Mouse (Mus musculus) megakaryocyte, embryonic 14.5 days (primary cell): ENCODE results near the gene Ift27. TPM values are rescaled to one million over a fixed set of nuclear protein-coding genes. Genes with fewer than 3 reads are reported as not detected.
A peak's percentile ranks its signal among the peaks of the same experiment; 100 is the strongest.

ENCODE experiments used
- H3K27me3 ChIP-seq: replicated peaks from 2 replicates; pipeline ENCODE3; 2012; ENCODE audit warnings: inconsistent platforms
- H3K36me3 ChIP-seq: replicated peaks from 2 replicates; pipeline ENCODE3; 2012; ENCODE audit warnings: low read length, inconsistent platforms, mixed read lengths
- H3K4me1 ChIP-seq: 2 replicates; pipeline ENCODE4 v1.6.1; 2012; ENCODE audit warnings: inconsistent platforms
- H3K4me3 ChIP-seq: replicated peaks from 2 replicates; pipeline ENCODE3; 2012; ENCODE audit warnings: moderate library complexity, mild to moderate bottlenecking, inconsistent platforms
- H3K9me3 ChIP-seq: 2 replicates; pipeline ENCODE4 v1.6.1; 2012; ENCODE audit warnings: inconsistent platforms
- FLI1 ChIP-seq: IDR thresholded peaks from 2 replicates; pipeline ENCODE4 v1.6.1; 2012; ENCODE audit warnings: low read length, inconsistent platforms, mixed read lengths
- GATA1 ChIP-seq: IDR thresholded peaks from 3 replicates; pipeline ENCODE4 v1.6.1; 2012; ENCODE audit warnings: mixed read lengths, low read length, inconsistent platforms, borderline replicate concordance
- polyA plus RNA-seq: library from polyadenylated mRNA; stranded (reverse); fragments of >175 nt; gene quantifications from 2 replicates; pipeline ENCODE4 v1.2.3, GENCODE M21; 2012; ENCODE audit warnings: low replicate concordance; ENCODE audit not compliant: insufficient read depth

Ift27 gene
- 132 and 388 TPM in 2 replicates for polyA plus RNA-seq

DNA sequence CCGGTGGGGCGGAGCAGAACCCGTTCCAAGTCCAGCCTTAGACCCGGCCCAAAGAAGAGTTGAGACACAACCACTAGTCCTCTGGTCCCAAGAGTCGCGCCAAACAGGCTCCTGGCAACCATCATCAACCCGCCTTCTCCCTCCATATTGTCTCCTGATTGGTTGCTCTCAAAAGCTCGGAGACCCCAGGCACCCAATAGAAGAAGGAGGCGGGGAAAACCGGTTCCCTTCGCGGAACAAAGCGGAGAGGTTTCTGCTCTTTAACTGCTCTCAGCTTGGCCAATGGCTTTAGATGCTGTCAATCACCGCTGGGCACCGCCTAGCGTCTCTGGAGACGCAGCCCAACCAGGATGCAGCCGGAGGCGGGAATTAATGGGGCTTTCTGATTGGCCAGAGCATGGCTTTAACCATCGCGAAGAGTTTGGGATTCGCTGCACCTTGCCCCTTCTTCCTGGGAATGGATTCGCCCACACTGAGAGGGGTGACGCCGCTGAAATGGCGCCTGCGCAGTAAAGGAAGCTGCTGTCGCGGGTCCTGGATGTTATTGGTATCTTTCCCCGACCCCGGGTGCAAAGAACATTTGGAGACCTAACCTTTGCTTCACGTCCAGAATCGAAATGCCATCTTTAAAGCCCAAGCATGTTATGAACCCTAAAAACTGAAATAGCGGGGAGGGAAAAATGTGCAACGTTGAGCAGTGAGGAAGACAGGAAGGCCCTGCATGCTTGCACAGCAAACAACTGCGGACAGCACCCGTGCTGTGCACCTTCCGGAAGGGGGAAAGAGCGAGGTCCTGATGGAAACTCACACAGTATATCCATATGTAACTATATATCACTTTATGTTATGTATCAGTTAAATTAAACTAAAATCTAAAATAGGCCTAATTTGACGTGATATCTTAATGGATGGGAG, at the start of gene Ift27:
Ift27 (minus strand) TSS at position 136 of the 915 bp plus-strand sequence.
- TF ChIP-seq GATA1 (no peak), FLI1 (peak; percentile 31; the same call in 1 of the 2 replicates)
- peaks cover 91% of the 10 kb centered on the region for H3K4me1 ChIP-seq
- peaks cover 13% of the 10 kb centered on the region for H3K36me3 ChIP-seq
- no peaks in the 10 kb centered on the region for H3K9me3 ChIP-seq
- H3K27me3 ChIP-seq: no peaks in the 10 kb centered on the region
- H3K4me3 ChIP-seq: peak within 1 kb of the TSS; percentile 96

DNA sequence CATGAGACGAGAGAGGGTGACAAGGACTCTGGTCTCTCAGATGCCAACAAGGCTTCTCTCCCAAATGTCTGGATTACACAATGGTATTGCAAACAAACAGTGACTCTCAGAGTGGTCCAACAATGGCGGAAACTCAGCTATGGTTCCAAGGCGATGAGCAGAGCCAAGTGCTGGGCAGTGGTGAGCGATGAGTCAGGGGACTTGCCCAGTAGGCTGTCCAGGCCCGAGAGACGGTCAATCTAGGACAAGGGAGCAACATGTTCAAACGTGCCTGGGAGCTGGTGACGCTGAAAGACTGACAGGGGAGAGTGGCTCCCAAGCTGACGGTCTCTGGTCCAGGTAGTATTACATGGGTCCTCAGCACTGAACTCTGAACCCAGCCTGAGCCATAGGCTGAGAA, 41.4 kb upstream of the Ift27 start:
- no peak overlapping the region for H3K4me3 ChIP-seq
- TF ChIP-seq FLI1 (no peak), GATA1 (no peak)
- peaks cover 18% of the 10 kb centered on the region for H3K9me3 ChIP-seq
- H3K27me3 ChIP-seq: peaks cover 53% of the 10 kb centered on the region
- H3K4me1 ChIP-seq: peaks cover 5% of the 10 kb centered on the region; the same call in 1 of the 2 replicates
- H3K36me3 ChIP-seq: no peaks in the 10 kb centered on the region

GRCm38 (mm10) chr15:78211367-78211766, 37.5 kb upstream of the Ift27 start:
- no peak for TF ChIP-seq GATA1
- TF ChIP-seq FLI1: no peak
- Histone ChIP-seq H3K36me3 (no peaks in the 10 kb centered on the region), H3K9me3 (peaks cover 34% of the 10 kb centered on the region), H3K27me3 (peaks cover 53% of the 10 kb centered on the region), H3K4me3 (no peak overlapping the region), H3K4me1 (peaks cover 5% of the 10 kb centered on the region; the same call in 1 of the 2 replicates)

- H3K27me3 ChIP-seq: peaks cover 59% of the 10 kb centered on the region
- no peak overlapping the region for H3K4me3 ChIP-seq
- H3K4me1 ChIP-seq: peaks cover 10% of the 10 kb centered on the region
- TF ChIP-seq GATA1 (no peak), FLI1 (no peak)
- H3K36me3 ChIP-seq: no peaks in the 10 kb centered on the region
- peaks cover 33% of the 10 kb centered on the region for H3K9me3 ChIP-seq
Observed at GRCm38 (mm10) chr15:78210203-78210602, 36.3 kb upstream of the Ift27 start.

GRCm38 (mm10) chr15:78206312-78206711, 32.4 kb upstream of the Ift27 start, which contains the start of gene Pvalb:
TSS of gene Pvalb (minus strand) at chr15:78206400.
- Histone ChIP-seq H3K9me3 (peaks cover 31% of the 10 kb centered on the region), H3K27me3 (peaks cover 77% of the 10 kb centered on the region), H3K36me3 (no peaks in the 10 kb centered on the region), H3K4me1 (peaks cover 26% of the 10 kb centered on the region), H3K4me3 (peak within 1 kb of the TSS; percentile 29)
- TF ChIP-seq GATA1: no peak
- no peak for TF ChIP-seq FLI1

GRCm38 (mm10) chr15:78205192-78205591, 31.3 kb upstream of the Ift27 start:
- Histone ChIP-seq H3K27me3 (peaks cover 76% of the 10 kb centered on the region), H3K4me3 (peak overlapping the region; percentile 29), H3K36me3 (no peaks in the 10 kb centered on the region), H3K4me1 (peaks cover 28% of the 10 kb centered on the region), H3K9me3 (peaks cover 28% of the 10 kb centered on the region)
- no peak for TF ChIP-seq FLI1

- TF ChIP-seq GATA1: no peak
- no peak for TF ChIP-seq FLI1
- Histone ChIP-seq H3K4me3 (peak overlapping the region; percentile 84), H3K36me3 (no peaks in the 10 kb centered on the region), H3K9me3 (peaks cover 20% of the 10 kb centered on the region), H3K27me3 (peaks cover 83% of the 10 kb centered on the region), H3K4me1 (peaks cover 29% of the 10 kb centered on the region)
Observed at GRCm38 (mm10) chr15:78204053-78204847, 30.3 kb upstream of the Ift27 start.

DNA sequence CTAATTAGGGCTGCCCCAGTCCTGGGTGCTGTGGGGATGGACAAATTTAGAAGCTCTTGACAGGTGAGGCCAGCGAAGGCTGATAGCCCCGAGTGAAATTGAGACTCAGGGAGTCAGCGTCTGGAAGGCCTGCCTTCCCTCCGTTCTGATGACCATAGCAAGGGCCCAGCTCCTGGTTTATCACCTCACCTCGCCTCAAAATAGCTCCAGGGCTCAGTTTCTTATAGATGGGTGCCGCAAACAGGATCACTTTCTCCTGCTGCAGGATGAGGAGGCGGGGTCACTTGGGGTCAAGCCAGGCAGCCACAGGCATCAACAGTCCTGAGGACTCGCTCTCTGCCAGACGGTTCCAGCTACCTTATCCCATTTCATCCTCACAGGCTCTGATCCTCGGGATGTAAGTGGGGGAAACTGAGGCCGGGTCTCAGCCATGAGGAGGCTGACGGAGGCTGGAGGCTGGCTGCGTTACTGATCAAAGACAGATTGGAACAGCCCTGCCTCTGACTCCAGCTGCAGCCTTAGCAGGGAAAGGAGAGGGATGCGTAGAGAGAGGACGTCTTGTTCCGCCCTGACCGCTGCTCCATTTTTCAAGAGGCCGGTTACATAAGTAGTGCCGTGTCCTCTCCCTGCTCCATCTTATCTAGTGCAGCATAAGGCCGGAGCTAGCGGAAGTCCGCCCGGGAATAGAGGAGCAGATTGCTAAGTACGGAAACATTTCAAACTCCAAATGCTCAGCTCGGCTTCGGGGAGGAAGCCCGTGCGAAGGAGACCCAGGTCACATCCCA, 21.4 kb upstream of the Ift27 start:
- Histone ChIP-seq H3K4me3 (no peak overlapping the region), H3K36me3 (no peaks in the 10 kb centered on the region), H3K9me3 (no peaks in the 10 kb centered on the region), H3K4me1 (peaks cover 8% of the 10 kb centered on the region; the same call in 1 of the 2 replicates), H3K27me3 (peaks cover 98% of the 10 kb centered on the region)
- TF ChIP-seq FLI1 (no peak), GATA1 (no peak)

DNA sequence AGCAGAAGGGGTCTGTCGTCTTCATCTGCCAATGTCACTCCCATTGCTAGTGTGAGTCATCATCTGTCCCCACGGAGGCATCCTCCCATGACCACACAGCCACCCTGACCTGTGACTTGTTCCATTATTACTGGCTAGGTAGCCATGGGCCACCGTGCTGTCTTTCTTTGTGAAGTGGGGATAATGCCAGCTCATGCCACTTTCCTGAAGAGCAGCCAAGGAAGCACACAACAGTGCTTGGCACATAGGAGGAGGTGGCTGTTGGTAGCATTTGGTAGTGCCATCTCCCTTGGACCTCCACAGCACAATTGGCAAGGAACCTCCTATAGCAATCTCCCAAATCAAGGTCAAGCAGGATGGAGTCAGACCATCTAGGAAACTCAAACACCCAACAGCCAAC, 20.4 kb upstream of the Ift27 start:
- peak overlapping the region; percentile 18 for H3K4me3 ChIP-seq
- H3K27me3 ChIP-seq: peaks cover 97% of the 10 kb centered on the region
- no peaks in the 10 kb centered on the region for H3K9me3 ChIP-seq
- H3K4me1 ChIP-seq: peaks cover 11% of the 10 kb centered on the region; the same call in 1 of the 2 replicates
- no peaks in the 10 kb centered on the region for H3K36me3 ChIP-seq
- TF ChIP-seq GATA1 (no peak), FLI1 (no peak)
